Mouse (Mus musculus) lung, adult 2 months (tissue): Measurements from ENCODE around the gene Pnlip.

Source experiments
- CTCF ChIP-seq: fragments of 200-500 bp; IDR thresholded peaks from 2 replicates; pipeline ENCODE4 v1.5.1; 2011; ENCODE audit warnings: mild to moderate bottlenecking, low read length, control low read depth; ENCODE audit not compliant: insufficient read depth
- POLR2A ChIP-seq: fragments of 200-500 bp; IDR thresholded peaks from 2 replicates; pipeline ENCODE4 v1.6.1; 2011; ENCODE audit warnings: low read depth, mild to moderate bottlenecking, control low read depth, low read length, borderline replicate concordance; ENCODE audit errors: extremely low read depth

GRCm38 (mm10) chr19:58708611-58709010 is 56.3 kb downstream of the Pnlip start:
- no peak for TF ChIP-seq CTCF
- no peak for TF ChIP-seq POLR2A
